Mouse (Mus musculus): ENCODE data around the gene Arhgef10l.

Gene Arhgef10l

DNA sequence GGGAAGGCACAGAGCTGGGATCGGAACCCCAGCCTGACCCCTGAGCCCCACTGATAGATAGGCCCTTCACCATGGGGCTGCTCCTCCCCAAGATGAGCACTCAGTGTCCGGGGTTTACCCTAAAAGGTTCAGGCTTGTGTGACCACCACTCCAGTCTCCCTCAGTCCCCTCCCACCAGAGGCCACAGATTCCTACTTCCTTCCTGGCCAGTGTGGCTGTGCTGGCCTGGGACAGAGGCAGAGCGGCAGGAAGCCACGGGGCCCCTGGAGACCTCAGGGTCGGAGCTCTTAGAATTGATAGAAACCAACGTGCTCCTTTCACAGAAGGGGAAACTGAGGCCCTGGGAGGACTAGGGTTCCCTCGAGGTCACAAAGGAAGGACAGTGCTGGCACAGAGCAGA is 3.4 kb downstream of the Arhgef10l start:
- no peak for ATAC-seq (ENCODE audit: insufficient number of reproducible peaks, low FRiP score, low TSS enrichment)

DNA sequence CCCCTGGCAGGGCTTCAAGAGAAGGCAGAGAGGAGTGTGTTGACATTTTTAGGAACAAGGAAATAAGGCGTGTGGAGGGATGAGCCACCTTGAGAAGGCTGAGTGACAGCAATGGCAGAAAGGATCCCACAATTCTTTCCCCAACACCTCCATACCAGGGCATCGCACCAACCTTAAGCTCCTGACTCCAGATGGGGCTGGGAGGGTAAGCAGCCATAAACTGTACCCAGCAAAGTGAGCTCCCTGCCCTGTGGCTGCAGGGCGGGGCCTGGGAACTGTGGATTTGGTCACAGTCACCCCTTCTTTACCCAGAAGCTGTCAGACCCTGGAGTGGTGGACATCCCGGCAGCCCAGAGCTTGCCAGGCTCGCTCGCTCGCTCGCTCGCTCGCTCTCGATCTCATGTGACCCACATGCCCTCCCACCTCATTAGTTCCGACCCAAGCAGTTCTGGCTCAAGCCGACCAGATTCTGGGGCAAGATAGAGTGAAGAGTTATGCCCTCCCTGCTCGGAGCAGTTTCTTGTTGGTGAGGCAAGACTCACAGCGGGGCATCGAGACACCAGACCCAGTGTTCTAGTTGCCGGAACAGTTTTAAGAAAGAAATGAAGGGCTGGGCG is 4.3 kb downstream of the Arhgef10l start:
- no peak for ATAC-seq (ENCODE audit: insufficient number of reproducible peaks, low FRiP score, low TSS enrichment)

DNA sequence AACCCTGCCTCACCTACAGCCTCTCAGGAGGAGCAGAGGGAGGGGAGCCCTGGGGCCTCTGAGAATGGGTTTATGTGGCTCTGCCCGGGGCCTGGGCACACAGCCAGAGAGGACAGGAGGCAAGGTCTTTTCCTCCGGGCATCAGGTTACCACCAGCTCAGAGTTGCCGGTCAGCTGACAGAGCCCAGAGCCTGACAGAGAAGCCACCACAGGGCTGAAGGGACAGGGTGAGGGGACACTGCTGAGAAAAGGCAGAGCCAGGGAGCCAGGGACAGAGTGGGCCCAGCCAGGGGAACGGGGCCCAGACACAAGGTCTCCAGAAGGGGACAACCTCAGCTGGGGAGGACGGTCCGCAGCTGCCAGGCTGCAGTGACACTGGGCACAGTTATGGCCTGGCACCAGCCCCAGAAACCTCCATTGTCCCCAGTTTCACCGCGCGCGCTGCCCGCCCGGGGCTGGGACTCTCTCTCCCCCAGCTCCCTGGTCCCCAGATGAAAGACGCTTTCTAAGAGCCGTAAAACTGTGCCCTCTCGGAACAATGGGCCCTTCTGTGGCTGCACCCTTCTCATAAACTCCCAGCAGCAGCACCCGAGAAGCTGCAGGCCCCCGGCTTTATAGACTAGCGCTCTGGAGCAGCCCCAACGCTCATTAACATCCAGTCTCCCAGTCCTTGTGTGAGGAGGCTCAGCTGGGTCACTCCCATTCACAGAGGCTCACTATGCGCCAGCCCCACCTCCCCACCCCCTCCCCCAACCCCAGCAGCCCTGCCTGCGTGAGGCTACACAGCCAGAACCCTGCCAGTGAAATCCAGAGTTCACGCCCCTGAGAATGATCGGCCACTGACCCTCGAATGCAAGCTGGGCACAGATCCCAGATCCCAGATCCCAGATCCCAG is 7.9 kb downstream of the Arhgef10l start:
- ATAC-seq (ENCODE audit: insufficient number of reproducible peaks, low FRiP score, low TSS enrichment), result peak; percentile 56; the same call in 1 of the 2 replicates

DNA sequence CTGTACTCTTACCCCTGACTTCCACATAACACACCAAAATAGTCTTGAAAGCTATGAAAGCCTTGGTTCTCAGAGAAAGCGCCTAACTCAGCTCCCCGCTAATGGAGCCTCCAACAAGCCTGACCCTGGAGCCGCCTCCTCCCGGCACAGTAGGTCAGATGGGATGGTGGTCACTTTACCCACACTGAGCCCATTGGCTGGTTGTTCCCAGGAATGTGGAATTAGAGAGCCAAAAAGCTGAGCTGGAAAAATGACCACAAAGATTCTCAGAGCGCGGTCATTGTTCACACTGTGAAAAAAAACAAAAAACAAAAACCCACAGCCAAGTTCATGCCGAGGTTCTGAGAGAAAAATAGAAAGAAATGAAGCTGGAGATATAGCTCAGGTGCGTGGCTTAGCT is 9.3 kb downstream of the Arhgef10l start:
- ATAC-seq (ENCODE audit: insufficient number of reproducible peaks, low FRiP score, low TSS enrichment), result no peak

DNA sequence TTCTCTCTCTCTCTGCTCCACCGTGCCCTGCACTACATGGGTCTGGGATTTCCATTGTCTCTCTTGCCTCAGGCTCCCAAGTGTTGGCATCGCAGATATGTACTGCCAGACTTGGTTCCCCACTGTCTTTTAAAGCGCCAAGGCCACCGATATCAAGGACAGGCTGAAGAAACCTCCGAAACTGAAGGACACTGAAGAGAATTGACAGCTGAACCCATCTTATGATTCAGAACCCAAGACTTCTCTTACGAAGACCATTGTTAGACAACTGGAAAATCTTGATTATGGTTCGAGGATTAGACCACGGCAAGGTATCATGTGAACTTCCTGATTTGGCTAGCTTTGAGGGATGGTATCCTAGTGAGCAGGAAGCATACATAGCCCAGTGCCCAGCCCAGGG is 11.0 kb downstream of the Arhgef10l start:
- no peak for ATAC-seq (ENCODE audit: insufficient number of reproducible peaks, low FRiP score, low TSS enrichment)

DNA sequence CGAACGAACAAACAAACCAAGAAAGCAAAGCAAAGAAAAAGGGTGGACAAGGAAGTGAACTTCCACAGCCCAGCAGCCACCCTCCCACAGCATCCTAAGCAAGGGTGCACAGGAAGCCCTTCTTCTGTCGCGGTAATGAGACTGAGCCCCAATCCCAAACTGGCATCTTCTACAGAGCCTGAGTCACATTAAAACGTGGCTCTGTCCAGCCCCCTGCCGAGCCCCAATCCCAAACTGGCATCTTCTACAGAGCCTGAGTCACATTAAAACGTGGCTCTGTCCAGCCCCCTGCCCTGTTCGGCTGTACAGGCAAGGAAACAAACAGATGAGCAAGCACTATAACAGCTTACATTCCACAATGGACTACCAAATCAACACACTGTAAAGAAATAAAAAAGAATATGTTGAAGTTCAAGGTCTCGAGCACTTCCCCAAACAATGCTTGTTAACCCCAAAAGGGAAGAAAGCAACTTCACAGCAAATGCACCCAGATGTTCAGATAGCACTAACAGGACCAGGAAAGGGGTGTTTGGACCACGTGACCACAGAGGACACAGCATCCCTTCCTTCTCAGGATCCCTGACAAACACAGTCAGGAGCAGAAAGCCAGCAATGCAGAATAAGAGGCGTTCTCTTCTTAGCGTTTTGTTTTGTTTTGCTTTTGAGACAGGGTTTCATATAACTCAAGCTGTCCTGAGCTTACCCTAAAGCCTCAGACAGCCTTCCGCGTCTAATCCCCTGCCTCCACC is 11.8 kb downstream of the Arhgef10l start:
- no peak for ATAC-seq (ENCODE audit: insufficient number of reproducible peaks, low FRiP score, low TSS enrichment)

DNA sequence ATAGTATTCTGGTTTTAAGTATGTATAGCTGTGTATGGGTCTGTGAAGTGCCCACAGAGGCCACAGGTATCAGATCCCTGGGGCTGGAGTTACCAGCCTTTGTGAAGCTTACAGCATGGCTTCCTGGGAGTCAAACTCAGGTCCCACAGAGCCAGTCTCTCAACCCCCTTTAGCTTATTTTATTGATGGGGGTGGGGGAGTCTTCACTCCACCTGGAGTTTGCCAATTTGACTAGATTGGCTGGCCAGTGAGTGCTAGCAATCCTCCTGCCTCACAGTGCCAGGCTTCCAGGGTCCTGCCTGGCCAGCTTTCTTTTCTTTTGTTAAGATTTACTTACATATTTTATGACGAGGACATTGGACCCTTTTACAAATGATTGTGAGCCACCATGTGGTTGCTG is 16.1 kb downstream of the Arhgef10l start:
- ATAC-seq (ENCODE audit: insufficient number of reproducible peaks, low FRiP score, low TSS enrichment), result no peak

DNA sequence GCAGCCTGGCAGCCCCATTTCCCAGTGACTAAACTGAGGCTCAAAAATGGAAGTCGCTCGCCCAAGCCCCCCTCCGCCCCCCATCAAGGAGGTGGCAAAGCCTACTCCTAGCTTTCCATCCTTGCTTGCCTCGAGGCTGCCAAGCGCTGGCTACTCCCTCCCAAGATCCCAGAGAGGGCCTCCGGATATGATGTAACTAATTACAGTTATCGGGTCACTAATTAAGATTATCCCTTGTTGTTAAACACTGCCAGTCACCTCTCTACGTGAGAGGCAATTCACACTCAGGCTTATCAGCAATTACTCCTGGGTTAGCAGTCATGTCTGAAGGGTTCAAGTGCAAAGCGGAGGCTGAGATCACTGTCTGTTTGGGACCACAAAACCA is 16.6 kb downstream of the Arhgef10l start:
- no peak for ATAC-seq (ENCODE audit: insufficient number of reproducible peaks, low FRiP score, low TSS enrichment)

DNA sequence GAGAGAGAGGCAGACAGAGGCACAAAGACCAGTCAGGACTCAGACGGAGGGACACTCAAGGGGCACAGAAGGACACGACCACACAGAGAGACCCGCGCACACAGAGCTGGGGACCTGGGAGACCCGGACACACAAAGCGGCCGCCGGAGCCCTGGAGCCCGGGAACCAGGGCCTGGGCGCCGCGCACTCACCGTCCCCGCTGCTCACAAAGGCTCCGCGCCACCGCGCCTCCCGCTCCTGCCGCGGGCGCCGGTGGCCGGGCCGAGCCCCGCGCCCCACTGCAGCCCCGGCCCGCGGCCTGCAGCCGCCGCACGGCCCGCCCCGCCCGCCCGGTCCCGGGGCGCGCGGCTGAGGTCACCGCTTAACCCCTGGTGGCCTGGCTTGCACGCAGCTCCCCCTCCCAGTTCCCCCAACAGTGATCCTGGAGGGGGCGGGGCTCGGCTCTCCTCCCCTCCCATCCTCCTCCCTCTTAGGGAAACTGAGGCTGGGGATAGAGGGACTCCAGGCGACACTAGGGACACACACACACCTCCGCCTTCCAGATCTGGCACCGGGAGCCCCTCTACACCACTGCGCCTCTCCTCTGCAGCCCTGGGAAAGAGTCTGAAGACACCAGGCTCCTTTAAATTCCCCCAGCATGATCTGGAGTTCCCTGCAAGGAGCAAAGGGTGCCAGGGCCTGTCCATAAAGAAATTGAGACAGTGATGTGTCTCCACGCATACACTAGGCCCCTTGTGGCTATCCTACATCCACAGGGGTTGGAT is 17.2 kb downstream of the Arhgef10l start:
- ATAC-seq (ENCODE audit: insufficient number of reproducible peaks, low FRiP score, low TSS enrichment), result peak; percentile 42

DNA sequence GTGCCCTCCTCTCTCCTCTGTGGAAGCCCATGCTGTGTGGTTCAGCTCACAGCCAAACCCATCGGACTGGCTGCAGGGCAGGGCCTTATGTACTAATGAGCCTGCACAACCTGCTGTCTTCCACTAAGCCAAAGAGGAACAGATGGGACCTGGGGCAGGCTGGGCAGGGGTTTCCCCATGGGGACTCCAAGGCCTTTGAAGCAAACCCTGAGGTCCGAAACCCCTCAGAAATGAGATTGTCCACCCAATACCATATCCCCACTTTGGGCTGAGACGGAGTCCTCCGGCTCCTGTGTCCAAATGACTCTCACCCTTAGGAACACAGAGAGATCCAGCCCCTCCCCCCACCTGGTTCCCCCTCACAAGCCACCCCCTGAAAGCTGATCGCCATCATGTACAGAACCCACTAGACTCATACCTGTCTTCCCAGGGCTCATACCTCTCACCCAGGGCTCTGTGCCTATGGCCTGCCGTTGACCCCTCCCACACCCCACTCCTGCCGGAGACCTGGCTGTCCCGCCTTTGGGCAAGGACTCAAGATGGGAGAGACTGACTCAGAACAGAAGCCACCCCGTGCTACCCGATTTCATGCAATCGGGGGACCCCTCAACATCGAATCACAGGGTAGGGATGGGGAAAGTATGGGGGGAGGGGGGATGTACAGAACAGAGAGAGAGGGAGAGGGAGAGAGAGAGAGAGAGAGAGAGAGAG is 17.9 kb downstream of the Arhgef10l start:
- ATAC-seq (ENCODE audit: insufficient number of reproducible peaks, low FRiP score, low TSS enrichment), result peak; percentile 91

DNA sequence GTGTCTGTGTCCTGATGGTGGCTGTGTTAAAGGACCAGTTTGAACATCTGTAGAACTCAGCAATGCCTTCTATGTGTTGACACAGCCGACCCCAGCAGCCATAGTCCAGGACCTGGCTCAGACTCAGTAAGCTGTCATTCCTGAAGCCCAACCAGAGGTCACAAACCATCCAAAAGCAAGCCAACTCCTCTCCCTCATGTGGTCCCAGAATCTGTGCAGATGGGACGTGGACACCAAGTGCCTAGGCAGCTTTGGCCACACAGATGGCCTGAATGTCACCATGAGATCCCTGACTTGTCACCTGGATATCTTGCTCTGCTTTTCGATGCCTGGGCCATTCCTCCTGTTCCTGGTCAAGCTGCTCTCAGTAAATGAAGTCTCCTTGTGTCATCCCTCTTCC is 20.2 kb downstream of the Arhgef10l start:
- no peak for ATAC-seq (ENCODE audit: insufficient number of reproducible peaks, low FRiP score, low TSS enrichment)

DNA sequence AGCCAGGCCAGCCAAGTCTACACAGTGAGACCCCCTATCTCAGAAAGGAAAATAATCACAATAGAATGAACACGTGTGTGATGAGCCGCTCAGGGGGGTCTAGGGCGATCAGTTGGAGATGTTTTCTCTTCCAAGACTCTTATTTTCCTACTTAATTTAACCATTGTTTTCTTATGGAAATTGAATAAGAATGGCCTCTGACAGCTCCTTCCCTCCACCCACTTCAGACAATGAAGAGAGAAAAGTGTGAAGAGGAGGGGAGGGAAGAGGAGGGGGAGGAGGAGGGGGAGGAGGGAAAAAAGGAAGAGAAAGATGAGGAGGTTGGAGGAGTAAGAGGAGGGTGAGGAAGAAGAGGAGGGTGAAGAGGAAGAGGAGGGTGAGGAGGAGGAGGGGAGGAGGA is 21.1 kb downstream of the Arhgef10l start:
- no peak for ATAC-seq (ENCODE audit: insufficient number of reproducible peaks, low FRiP score, low TSS enrichment)

DNA sequence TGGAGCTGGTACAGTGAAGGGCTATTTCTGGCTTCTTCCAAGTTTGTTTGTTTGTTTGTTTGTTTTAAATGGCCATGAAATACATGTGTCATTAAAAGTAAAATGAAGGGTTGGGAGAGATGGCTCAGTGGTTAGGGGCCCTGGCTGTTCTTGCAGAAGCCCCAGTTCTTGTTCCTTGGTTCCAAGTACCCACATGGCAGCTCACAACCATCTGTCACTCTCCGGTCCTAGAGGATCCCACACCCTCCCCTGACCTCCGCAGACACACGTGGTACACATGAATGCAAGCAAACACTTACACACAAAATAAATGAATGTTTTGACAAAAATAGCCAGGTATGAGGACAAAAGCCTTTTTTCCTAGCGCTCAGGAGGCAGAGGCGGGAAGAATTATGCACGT is 21.5 kb downstream of the Arhgef10l start:
- ATAC-seq (ENCODE audit: insufficient number of reproducible peaks, low FRiP score, low TSS enrichment), result no peak

DNA sequence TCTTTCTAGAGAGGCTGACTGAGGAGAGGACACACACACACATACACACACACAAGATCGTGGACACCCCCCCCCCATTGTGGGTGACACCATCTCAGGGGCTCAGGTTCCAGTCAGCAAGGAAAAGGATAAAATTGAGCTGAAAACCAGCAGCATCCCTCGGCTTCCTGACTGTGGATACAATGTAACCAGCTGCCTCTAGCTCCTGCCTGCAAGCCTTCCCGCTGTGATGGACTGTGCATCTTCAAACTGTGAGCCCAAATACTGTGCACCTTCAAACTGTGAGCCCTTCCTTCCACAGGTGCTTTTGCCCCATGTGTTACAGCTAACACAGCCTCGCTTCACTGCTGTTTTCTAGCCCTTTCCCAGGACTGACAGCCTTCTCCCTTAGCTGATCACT is 23.4 kb downstream of the Arhgef10l start:
- no peak for ATAC-seq (ENCODE audit: insufficient number of reproducible peaks, low FRiP score, low TSS enrichment)

DNA sequence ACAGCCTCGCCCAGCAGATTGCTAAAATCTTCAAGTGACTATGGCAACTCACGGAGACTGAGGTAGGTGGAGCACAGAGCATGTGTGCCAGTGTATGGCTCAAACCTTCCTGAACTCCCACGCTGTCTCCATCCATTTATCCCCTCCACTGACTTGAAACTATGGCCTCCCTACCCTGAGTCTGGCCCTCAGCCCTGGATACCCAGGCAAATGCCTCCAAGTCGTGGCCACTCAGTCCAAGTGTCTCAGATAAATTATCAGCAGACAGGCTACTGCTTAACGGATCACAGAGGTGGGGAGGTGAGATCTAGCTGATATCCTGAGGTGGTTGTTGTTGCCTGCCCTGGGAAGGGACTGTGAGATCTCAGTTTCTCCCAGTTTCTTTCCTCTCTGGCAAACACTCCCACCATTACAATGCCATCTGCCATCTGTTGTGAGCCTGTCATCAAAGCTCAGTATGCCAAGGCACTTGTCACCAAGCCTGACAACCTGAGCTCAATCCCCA is 24.3 kb downstream of the Arhgef10l start:
- peak; percentile 43; the same call in 1 of the 2 replicates for ATAC-seq (ENCODE audit: insufficient number of reproducible peaks, low FRiP score, low TSS enrichment)

DNA sequence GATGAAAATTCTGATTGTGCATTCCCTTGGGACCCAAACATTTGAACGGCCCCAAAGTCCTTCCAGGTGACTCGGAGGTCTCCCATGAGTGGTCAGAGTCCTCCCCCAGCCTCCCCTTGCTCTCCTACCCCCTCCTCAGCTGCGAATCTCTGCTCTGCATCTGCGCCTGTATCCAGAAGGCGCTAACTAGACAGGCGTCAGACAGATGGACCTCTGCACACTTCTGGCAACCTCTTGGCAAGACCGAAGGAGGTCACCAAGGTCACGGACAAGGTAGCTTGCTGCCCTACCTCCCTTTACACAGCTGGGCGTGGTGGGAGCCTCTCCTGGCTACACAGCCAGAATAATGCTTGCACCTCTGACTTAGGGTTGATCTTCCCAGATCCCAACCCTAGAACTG is 25.1 kb downstream of the Arhgef10l start:
- no peak for ATAC-seq (ENCODE audit: insufficient number of reproducible peaks, low FRiP score, low TSS enrichment)

DNA sequence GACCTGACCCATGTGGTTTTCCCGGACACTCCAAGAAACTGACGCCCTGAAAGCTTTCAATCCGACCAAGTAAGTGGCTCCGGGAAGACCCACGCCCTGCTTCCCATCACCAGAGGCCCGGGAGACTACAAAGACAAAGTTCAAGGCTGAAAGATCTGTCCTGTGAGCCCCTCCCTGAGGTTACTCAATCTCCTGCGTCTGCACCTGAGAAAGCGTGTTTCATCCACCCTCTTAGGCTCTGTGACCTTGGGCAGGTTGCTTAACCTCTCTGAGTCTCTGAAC is 25.6 kb downstream of the Arhgef10l start:
- ATAC-seq (ENCODE audit: insufficient number of reproducible peaks, low FRiP score, low TSS enrichment), result no peak

DNA sequence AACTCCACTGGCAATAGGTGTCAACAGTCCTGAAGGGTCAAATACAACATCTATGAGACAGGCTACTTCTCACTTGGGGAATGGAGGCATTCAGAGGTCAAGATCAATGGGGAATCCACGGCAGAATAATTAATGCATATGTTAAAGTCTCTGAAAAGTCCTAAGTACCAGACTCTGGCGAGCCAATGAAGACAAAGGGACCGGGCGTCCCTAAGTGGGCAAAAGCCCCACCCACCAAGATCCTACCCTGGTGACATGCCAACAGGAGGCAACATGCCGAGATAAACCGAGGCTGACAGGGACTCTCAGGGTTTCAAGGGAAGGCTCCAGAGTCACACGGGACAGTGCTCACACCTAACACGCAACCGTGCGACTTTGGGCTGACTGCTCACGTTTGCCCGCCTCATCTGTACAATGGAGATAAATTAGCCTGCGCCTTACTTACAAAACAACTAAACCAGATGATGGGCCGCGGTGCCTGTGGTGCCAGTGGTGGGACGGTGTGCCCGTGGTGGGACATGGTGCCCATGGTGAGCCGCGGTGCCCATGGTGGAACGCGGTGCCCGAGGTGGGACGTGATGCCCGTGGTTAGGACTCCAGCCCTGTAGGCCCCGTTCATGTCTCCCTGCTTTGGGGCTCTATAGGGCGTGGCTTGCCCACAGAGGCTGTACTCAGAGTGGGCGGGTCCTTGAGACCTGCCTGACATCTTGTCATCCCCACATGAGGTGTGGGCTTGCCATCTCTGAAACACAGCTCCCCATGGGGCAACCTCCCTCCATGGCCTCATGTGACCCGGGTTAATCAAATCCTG is 26.2 kb downstream of the Arhgef10l start:
- no peak for ATAC-seq (ENCODE audit: insufficient number of reproducible peaks, low FRiP score, low TSS enrichment)

DNA sequence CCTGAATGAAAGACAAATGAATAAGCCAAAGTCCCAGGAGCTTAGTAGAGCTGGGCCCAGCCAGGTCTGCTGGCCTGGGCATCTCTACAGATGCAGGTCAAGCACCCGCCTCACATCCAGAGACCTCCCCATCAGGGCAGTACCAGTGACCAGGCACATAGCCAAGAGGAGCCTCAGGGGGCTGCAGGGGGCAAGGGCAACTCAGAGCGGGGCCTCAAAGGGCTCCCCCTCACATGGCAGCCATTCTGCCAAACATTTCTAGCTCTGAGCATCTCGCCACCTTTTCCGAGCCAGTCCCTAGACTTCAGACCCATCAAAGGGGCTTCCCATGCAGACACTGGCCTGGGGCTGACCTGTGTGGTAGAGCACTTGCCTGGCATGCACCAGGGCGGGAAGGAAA is 27.2 kb downstream of the Arhgef10l start:
- ATAC-seq (ENCODE audit: insufficient number of reproducible peaks, low FRiP score, low TSS enrichment), result no peak

Measured in cerebellum, adult (tissue).